Mouse (Mus musculus): ENCODE measurements around the gene Sema3e. TPM values are rescaled to one million over a fixed set of nuclear protein-coding genes. Genes with fewer than 3 reads are reported as not detected.

Gene Sema3e
- polyA plus RNA-seq (2016; fragmentation: Nextera tagmentation; extraction: Ambion mirVana): 1.3 and 2.0 TPM in 2 replicates

- peak; percentile 52; the same call in 1 of the 2 replicates for ATAC-seq (ENCODE audit: insufficient number of reproducible peaks, insufficient read depth, low FRiP score, low TSS enrichment, low read depth)
- peak within 1 kb of the TSS; percentile 52 for H3K4me3 ChIP-seq (replicated peaks)
- peaks cover 14% of the 10 kb centered on the region for H3K27me3 ChIP-seq
- 2% methylated on average over 47 of the region's 47 CpGs for WGBS
- peak within 1 kb of the TSS; percentile 51 for H3K9ac ChIP-seq (replicated peaks)
- 0 out of 2 replicates have a peak, but pooled peaks cover 4% of the 10 kb centered on the region for H3K9me3 ChIP-seq
- H3K36me3 ChIP-seq: no peaks in the 10 kb centered on the region
- H3K27ac ChIP-seq: no peak within 1 kb of the TSS
- peak within 1 kb of the TSS; percentile 87 for H3K4me2 ChIP-seq
- H3K4me1 ChIP-seq (replicated peaks): peaks cover 4% of the 10 kb centered on the region
Observed at GRCm38 (mm10) chr5:14025205-14026124, at the start of gene Sema3e. TSS of gene Sema3e (plus strand) at chr5:14025276.

- Histone ChIP-seq H3K4me3 (replicated peaks) (no peak overlapping the region), H3K36me3 (no peaks in the 10 kb centered on the region), H3K27me3 (peaks cover 7% of the 10 kb centered on the region), H3K4me1 (replicated peaks) (no peaks in the 10 kb centered on the region), H3K9me3 (no peaks in the 10 kb centered on the region), H3K27ac (no peak overlapping the region), H3K9ac (replicated peaks) (no peak overlapping the region), H3K4me2 (no peak overlapping the region)
- 22% methylated on average over 3 of the region's 3 CpGs for WGBS
- ATAC-seq (ENCODE audit: insufficient number of reproducible peaks, insufficient read depth, low FRiP score, low TSS enrichment, low read depth): no peak
Observed at GRCm38 (mm10) chr5:13977576-13977975, 47.5 kb upstream of the Sema3e start.

- Histone ChIP-seq H3K36me3 (no peaks in the 10 kb centered on the region), H3K4me3 (replicated peaks) (no peak overlapping the region), H3K4me2 (no peak overlapping the region), H3K27ac (no peak overlapping the region), H3K27me3 (peaks cover 17% of the 10 kb centered on the region), H3K4me1 (replicated peaks) (no peaks in the 10 kb centered on the region), H3K9ac (replicated peaks) (no peak overlapping the region), H3K9me3 (no peaks in the 10 kb centered on the region)
- WGBS: 86% methylated on average over 4 of the region's 4 CpGs
- no peak for ATAC-seq (ENCODE audit: insufficient number of reproducible peaks, insufficient read depth, low FRiP score, low TSS enrichment, low read depth)
Observed at GRCm38 (mm10) chr5:13979156-13979555, 45.9 kb upstream of the Sema3e start.

- H3K9ac ChIP-seq (replicated peaks): no peak overlapping the region
- no peaks in the 10 kb centered on the region for H3K36me3 ChIP-seq
- no peak for ATAC-seq (ENCODE audit: insufficient number of reproducible peaks, insufficient read depth, low FRiP score, low TSS enrichment, low read depth)
- no peak overlapping the region for H3K4me2 ChIP-seq
- no peak overlapping the region for H3K27ac ChIP-seq
- 72% methylated on average over 7 of the region's 7 CpGs for WGBS
- no peaks in the 10 kb centered on the region for H3K9me3 ChIP-seq
- no peaks in the 10 kb centered on the region; the same call in 1 of the 2 replicates for H3K4me1 ChIP-seq (replicated peaks)
- peaks cover 17% of the 10 kb centered on the region for H3K27me3 ChIP-seq
- H3K4me3 ChIP-seq (replicated peaks): no peak overlapping the region
Observed at GRCm38 (mm10) chr5:13982417-13983054, 42.5 kb upstream of the Sema3e start.

- no peak for ATAC-seq (ENCODE audit: insufficient number of reproducible peaks, insufficient read depth, low FRiP score, low TSS enrichment, low read depth)
- H3K36me3 ChIP-seq: no peaks in the 10 kb centered on the region
- no peak overlapping the region for H3K4me3 ChIP-seq (replicated peaks)
- 53% methylated on average over 4 of the region's 4 CpGs for WGBS
- peaks cover 17% of the 10 kb centered on the region for H3K27me3 ChIP-seq
- no peaks in the 10 kb centered on the region for H3K9me3 ChIP-seq
- no peak overlapping the region for H3K4me2 ChIP-seq
- H3K27ac ChIP-seq: no peak overlapping the region
- no peaks in the 10 kb centered on the region; the same call in 1 of the 2 replicates for H3K4me1 ChIP-seq (replicated peaks)
- no peak overlapping the region for H3K9ac ChIP-seq (replicated peaks)
Observed at GRCm38 (mm10) chr5:13983608-13984007, 41.5 kb upstream of the Sema3e start.

- WGBS: 92% methylated on average over 3 of the region's 3 CpGs
- H3K9ac ChIP-seq (replicated peaks): no peak overlapping the region
- H3K27me3 ChIP-seq: peaks cover 17% of the 10 kb centered on the region
- H3K9me3 ChIP-seq: no peaks in the 10 kb centered on the region
- H3K36me3 ChIP-seq: no peaks in the 10 kb centered on the region
- H3K4me3 ChIP-seq (replicated peaks): no peak overlapping the region
- no peaks in the 10 kb centered on the region; the same call in 1 of the 2 replicates for H3K4me1 ChIP-seq (replicated peaks)
- no peak overlapping the region for H3K27ac ChIP-seq
- H3K4me2 ChIP-seq: no peak overlapping the region
- no peak for ATAC-seq (ENCODE audit: insufficient number of reproducible peaks, insufficient read depth, low FRiP score, low TSS enrichment, low read depth)
Observed at GRCm38 (mm10) chr5:13985669-13986068, 39.4 kb upstream of the Sema3e start.

GRCm38 (mm10) chr5:13987123-13987522 is 38.0 kb upstream of the Sema3e start:
- Histone ChIP-seq H3K9ac (replicated peaks) (no peak overlapping the region), H3K27me3 (peaks cover 17% of the 10 kb centered on the region), H3K4me1 (replicated peaks) (no peaks in the 10 kb centered on the region; the same call in 1 of the 2 replicates), H3K36me3 (no peaks in the 10 kb centered on the region), H3K4me3 (replicated peaks) (no peak overlapping the region), H3K27ac (no peak overlapping the region), H3K9me3 (no peaks in the 10 kb centered on the region), H3K4me2 (no peak overlapping the region)
- 61% methylated on average over 1 of the region's 1 CpGs for WGBS
- ATAC-seq (ENCODE audit: insufficient number of reproducible peaks, insufficient read depth, low FRiP score, low TSS enrichment, low read depth): no peak

GRCm38 (mm10) chr5:13988023-13988422 is 37.1 kb upstream of the Sema3e start:
- no peak overlapping the region for H3K9ac ChIP-seq (replicated peaks)
- peaks cover 12% of the 10 kb centered on the region; the same call in 1 of the 2 replicates for H3K27me3 ChIP-seq
- no peaks in the 10 kb centered on the region; the same call in 1 of the 2 replicates for H3K4me1 ChIP-seq (replicated peaks)
- no peak for ATAC-seq (ENCODE audit: insufficient number of reproducible peaks, insufficient read depth, low FRiP score, low TSS enrichment, low read depth)
- no peaks in the 10 kb centered on the region for H3K9me3 ChIP-seq
- no peak overlapping the region for H3K27ac ChIP-seq
- H3K36me3 ChIP-seq: no peaks in the 10 kb centered on the region
- WGBS: 40% methylated on average over 2 of the region's 2 CpGs
- no peak overlapping the region for H3K4me2 ChIP-seq
- H3K4me3 ChIP-seq (replicated peaks): no peak overlapping the region

GRCm38 (mm10) chr5:13992734-13993396 is 32.2 kb upstream of the Sema3e start:
- no peaks in the 10 kb centered on the region for H3K4me1 ChIP-seq (replicated peaks)
- H3K9me3 ChIP-seq: no peaks in the 10 kb centered on the region
- no peak overlapping the region for H3K4me3 ChIP-seq (replicated peaks)
- no peaks in the 10 kb centered on the region; the same call in 1 of the 2 replicates for H3K27me3 ChIP-seq
- WGBS: 30% methylated on average over 11 of the region's 11 CpGs
- no peak for ATAC-seq (ENCODE audit: insufficient number of reproducible peaks, insufficient read depth, low FRiP score, low TSS enrichment, low read depth)
- no peaks in the 10 kb centered on the region for H3K36me3 ChIP-seq
- H3K27ac ChIP-seq: no peak overlapping the region
- H3K9ac ChIP-seq (replicated peaks): no peak overlapping the region
- H3K4me2 ChIP-seq: no peak overlapping the region

- H3K4me1 ChIP-seq (replicated peaks): peaks cover 4% of the 10 kb centered on the region
- peaks cover 14% of the 10 kb centered on the region for H3K27me3 ChIP-seq
- no peak overlapping the region for H3K9ac ChIP-seq (replicated peaks)
- no peaks in the 10 kb centered on the region for H3K36me3 ChIP-seq
- no peak overlapping the region for H3K4me2 ChIP-seq
- WGBS: 90% methylated on average over 7 of the region's 7 CpGs
- H3K27ac ChIP-seq: no peak overlapping the region
- H3K9me3 ChIP-seq: no peaks in the 10 kb centered on the region
- no peak overlapping the region for H3K4me3 ChIP-seq (replicated peaks)
- ATAC-seq (ENCODE audit: insufficient number of reproducible peaks, insufficient read depth, low FRiP score, low TSS enrichment, low read depth): no peak
Observed at GRCm38 (mm10) chr5:14028341-14028740, 3.3 kb downstream of the Sema3e start.

GRCm38 (mm10) chr5:14030796-14031195 is 5.7 kb downstream of the Sema3e start:
- WGBS: 68% methylated on average over 1 of the region's 1 CpGs
- Histone ChIP-seq H3K36me3 (no peaks in the 10 kb centered on the region), H3K9ac (replicated peaks) (no peak overlapping the region), H3K27me3 (peaks cover 5% of the 10 kb centered on the region), H3K4me2 (no peak overlapping the region), H3K4me3 (replicated peaks) (no peak overlapping the region), H3K9me3 (no peaks in the 10 kb centered on the region), H3K4me1 (replicated peaks) (peaks cover 2% of the 10 kb centered on the region), H3K27ac (no peak overlapping the region)
- ATAC-seq (ENCODE audit: insufficient number of reproducible peaks, insufficient read depth, low FRiP score, low TSS enrichment, low read depth): no peak
